Mouse (Mus musculus) CD4-positive, CD25-positive, alpha-beta regulatory T cell, adult 4 months (primary cell): Measurements from ENCODE around the gene Cdca3. TPM values are rescaled to one million over a fixed set of nuclear protein-coding genes. Genes with fewer than 3 reads are reported as not detected.
"Not testable (repeated sequence)": the region's sequence is repeated elsewhere in the genome, so short reads cannot be mapped to it uniquely, and the experiment has no call there.

Experiments used
- ATAC-seq: one replicate; pipeline ENCODE4 v1.8.0; 2017
- polyA plus RNA-seq, 2 experiments: library from polyadenylated mRNA; unstranded; fragments of 100-300 nt; shearing (Covaris generic); gene quantifications; one replicate each; pipeline ENCODE4 v1.2.1; 2017

Gene Cdca3
- polyA plus RNA-seq, 2 experiments from 2014 or later = 8.0 to 27.1 TPM

- no peak for ATAC-seq
These were observed 19.4 kb upstream of the Cdca3 start for GRCm38 (mm10) chr6:124809775-124810538.

GRCm38 (mm10) chr6:124810566-124811402, 18.6 kb upstream of the Cdca3 start:
- not testable (repeated sequence) for ATAC-seq

GRCm38 (mm10) chr6:124811403-124811665, 18.0 kb upstream of the Cdca3 start:
- ATAC-seq = no peak

- no peak for ATAC-seq
These were observed 17.4 kb upstream of the Cdca3 start for GRCm38 (mm10) chr6:124811701-124812560.

- ATAC-seq = no peak
These were observed 16.5 kb upstream of the Cdca3 start for GRCm38 (mm10) chr6:124812848-124813247.

- ATAC-seq = peak; percentile 72
These were observed 15.9 kb upstream of the Cdca3 start for GRCm38 (mm10) chr6:124813496-124813895.

- peak; percentile 83 for ATAC-seq
These were observed 15.4 kb upstream of the Cdca3 start, which contains the start of gene Tpi1 for GRCm38 (mm10) chr6:124813933-124814332. Tpi1 (minus strand) TSS chr6:124814296.

GRCm38 (mm10) chr6:124814448-124814847, 14.9 kb upstream of the Cdca3 start:
- no peak for ATAC-seq

- no peak for ATAC-seq
These were observed 14.2 kb upstream of the Cdca3 start for GRCm38 (mm10) chr6:124814858-124815774.

GRCm38 (mm10) chr6:124816611-124817010, 12.7 kb upstream of the Cdca3 start:
- ATAC-seq = no peak

GRCm38 (mm10) chr6:124817125-124817524, 12.2 kb upstream of the Cdca3 start:
- no peak for ATAC-seq

- ATAC-seq = no peak
These were observed 11.8 kb upstream of the Cdca3 start for GRCm38 (mm10) chr6:124817563-124817962.

- ATAC-seq = no peak
These were observed 11.4 kb upstream of the Cdca3 start for GRCm38 (mm10) chr6:124817971-124818370.

- no peak for ATAC-seq
These were observed 8.5 kb upstream of the Cdca3 start for GRCm38 (mm10) chr6:124820891-124821290.

GRCm38 (mm10) chr6:124822049-124822448, 7.3 kb upstream of the Cdca3 start:
- ATAC-seq = no peak

- ATAC-seq = no peak
These were observed 1.2 kb upstream of the Cdca3 start for GRCm38 (mm10) chr6:124828101-124828592.

- ATAC-seq = peak; percentile 73
These were observed 703 bp downstream of the Cdca3 start for GRCm38 (mm10) chr6:124829799-124830700.

GRCm38 (mm10) chr6:124831199-124831598, 1.9 kb downstream of the Cdca3 start:
- not testable (repeated sequence) for ATAC-seq

- ATAC-seq = no peak
These were observed 2.3 kb downstream of the Cdca3 start for GRCm38 (mm10) chr6:124831649-124832048.

GRCm38 (mm10) chr6:124834512-124835081, 5.2 kb downstream of the Cdca3 start:
- no peak for ATAC-seq
